Mouse (Mus musculus): ENCODE measurements around the gene Clec2l. TPM values are rescaled to one million over a fixed set of nuclear protein-coding genes. Genes with fewer than 3 reads are reported as not detected.

Gene Clec2l
- total RNA-seq (2022) = 10 to 100 TPM; 44.2 to 56.9 (median 49.1) TPM

DNA sequence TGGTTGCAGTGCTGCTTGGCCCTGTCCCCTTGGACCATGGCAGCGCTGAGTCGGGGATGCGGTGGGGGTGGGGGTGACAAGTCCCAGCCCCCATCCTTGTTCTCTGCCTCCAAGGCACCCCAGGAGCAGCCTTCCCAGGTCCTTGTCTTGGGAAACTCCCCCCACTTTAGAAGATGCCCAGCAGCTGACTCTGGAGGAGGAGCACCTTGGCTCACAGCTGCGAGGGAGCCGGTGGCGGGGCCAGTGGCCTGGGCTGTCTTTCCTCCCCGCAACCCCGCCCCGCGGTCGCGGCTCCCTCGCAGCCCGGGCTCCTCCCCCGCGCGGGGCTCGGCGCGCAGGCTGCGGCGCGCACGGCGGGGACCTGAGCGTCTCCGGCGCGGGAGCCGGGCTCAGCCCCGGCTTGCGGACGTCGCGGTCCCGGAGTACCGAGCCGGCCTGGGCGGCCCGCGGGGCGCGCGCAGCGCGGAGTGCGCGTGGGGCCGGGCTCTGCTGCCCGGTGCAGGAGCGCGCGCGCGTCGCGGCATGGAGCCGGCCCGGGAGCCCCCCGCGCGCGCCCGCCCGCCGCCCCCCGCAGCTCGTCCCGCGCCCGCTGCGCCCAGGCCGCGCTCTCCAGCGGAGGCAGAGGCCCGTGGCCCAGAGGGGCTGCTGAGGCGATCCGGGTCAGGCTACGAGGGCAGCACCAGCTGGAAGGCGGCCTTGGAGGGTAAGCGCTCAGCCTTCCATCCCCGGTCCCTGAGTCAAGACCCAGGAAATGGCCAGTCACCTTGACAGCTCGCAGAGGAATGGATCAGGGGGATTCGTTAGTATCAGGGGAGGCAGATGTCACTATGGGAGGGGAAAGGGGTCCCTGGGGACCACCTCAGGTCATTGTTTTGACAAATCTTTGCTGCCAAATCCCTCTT lies at the start of gene Clec2l:
Gene Clec2l (plus strand): TSS at position 356 of the 902 bp plus-strand sequence.
- peak in 1 of 2 experiments; percentile 29 for DNase-seq (ENCODE audit: low spot score in 2 of 2)

DNA sequence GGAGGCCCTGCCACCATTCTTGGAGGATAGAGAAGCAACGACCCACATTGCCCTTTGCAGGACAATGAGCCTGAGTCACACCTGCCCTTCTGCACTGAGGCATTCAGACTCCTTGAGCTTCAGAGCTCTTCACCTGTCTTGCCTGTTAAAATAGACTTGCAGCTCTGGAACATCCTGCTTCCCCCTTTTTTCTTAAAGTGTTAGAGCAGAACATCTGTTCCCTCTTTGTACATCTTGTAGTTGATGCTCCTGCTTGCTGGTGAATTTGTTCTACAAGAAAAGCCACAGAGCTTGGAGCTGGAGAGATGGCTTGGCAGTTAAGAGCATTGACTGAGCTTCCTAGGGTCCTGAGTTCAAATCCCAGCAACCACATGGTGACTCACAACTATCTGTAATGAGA lies 40.5 kb upstream of the Clec2l start:
- peak in 1 of 2 experiments; percentile 3 for DNase-seq (ENCODE audit: low spot score in 2 of 2)

DNA sequence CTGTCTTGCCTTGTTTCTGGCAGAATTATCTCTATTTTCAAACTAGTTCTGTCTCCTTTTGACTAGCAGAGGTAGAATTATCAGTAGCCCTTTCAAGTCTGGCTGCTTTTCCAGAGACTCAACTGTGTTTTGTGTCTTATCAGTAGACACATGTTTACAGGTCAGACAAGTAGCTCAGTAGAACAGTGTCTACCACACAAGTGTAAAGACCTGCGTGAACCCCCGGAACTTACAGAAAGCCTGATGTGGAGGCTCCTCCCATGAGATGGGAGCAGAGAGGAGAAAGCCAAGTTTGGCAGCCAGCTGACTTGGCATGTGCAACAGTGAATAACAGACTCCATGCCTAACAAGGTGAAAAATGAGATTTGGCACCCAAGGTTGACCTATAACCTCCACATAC lies 39.4 kb upstream of the Clec2l start:
- DNase-seq (ENCODE audit: low spot score in 2 of 2) = no peak

DNA sequence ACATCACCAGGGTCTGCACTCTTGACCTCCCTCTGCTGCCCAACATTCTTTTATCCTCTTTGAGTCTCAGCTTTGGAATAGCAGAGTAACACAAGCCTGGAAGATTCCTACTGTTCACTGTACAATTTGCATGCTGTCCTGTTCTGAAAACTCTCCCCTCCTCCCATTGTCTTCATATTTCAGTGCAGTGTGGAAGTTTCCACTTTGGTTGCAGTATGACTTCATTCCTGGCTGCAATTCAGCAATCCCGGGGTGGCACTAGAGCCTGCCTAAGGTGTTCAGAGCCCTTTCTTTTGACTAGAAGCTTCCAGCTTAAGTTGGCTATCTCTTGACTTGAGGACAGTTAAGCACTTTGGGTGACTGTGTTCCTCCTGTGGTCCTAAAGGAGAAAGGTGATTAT lies 38.4 kb upstream of the Clec2l start:
- DNase-seq (ENCODE audit: low spot score in 2 of 2) = no peak

DNA sequence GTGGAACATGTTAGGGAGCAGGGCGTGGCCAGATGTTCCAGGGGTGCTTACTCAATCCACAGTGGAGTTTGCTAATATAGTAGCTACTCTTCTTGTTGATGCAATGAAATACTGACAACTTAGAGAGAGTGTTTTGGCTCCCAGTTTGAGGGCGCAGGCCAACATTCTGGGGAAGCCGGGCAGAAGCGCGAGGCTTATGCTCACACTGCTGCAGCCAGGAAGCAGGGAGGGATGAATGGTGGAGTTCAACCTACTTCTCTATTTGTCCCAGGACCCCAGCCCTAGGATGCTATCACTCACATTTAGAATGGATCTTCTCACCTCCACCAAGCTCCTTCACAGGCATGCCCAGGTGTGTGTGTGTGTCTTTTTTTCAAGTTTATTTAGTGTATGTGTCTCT lies 36.8 kb upstream of the Clec2l start:
- DNase-seq (ENCODE audit: low spot score in 2 of 2) = peak in 1 of 2 experiments; percentile 0

DNA sequence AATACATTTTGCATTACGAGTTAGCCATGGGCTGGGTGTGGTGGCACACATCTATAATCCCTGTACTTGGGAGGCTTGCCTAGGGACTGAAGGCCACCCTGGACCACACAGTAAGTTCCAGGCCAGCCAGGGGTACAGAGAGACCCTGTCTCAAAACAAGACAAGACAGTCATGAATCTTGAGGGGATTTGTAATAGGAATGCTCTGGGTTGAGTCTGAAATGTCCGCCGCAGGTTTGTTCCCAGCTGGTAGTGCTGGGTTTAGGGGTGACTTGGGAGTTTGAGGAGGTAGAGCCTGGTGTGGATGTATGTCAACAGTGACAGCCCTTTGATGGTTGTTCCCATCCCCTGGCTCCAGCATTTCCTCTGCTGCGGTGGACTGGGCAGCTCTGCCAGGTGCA lies 35.8 kb upstream of the Clec2l start:
- DNase-seq (ENCODE audit: low spot score in 2 of 2) = no peak

DNA sequence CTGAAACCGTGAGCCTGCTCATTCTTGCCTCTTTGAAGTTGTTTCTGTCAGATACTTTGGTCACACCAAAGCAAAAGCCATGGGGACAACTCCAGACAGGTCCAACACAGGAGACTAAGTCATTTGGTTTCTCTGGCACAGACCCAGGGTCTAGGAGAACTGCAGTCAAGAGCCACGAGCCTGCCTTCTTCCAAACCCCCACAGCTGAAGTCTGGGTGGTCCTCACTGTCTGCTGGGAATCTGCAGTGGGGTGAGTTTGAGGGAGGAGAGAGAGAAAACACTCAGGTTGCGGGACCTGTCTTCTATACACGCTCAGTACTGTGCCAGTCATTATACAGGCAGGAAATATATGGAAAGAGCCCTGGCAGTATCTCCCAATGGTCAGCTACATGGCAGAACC lies 35.4 kb upstream of the Clec2l start:
- no peak for DNase-seq (ENCODE audit: low spot score in 2 of 2)

DNA sequence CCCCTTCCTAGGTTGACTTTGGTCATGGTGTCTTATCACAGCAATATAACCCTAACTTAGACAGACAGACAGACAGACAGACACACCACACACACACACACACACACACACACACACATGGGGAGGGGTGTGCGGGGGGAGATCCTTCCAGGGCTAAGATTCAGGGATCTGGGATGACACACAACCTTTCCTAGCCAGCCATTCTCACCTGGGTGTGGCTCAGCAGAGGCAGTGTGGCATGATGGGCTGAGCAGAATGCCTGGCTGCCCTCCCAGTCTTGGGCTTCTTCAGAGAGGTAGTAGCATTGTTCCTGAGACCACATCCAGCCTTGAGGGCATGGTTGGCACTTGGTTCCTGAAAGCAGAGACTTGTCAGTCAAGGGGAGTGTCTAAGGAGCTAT lies 33.3 kb upstream of the Clec2l start:
- no peak for DNase-seq (ENCODE audit: low spot score in 2 of 2)

DNA sequence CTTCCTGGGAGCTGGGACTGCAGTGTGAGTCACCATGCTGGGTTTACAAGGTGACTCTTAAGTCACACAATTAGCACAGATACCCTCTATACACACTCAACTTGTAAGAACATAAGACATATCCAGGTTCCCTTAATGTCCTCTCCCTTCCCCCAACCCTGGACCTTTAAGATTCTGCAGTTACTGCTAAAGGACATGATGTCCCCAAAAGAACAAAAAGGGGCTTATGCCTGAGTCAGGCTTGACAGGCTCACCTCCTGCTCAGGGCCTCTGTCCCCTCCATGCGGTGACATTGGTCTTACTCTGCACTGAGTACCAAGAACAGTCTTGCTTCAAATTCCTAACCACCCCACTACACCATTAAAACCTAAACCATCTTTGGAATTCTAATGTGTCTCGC lies 30.0 kb upstream of the Clec2l start:
- DNase-seq (ENCODE audit: low spot score in 2 of 2) = no peak

DNA sequence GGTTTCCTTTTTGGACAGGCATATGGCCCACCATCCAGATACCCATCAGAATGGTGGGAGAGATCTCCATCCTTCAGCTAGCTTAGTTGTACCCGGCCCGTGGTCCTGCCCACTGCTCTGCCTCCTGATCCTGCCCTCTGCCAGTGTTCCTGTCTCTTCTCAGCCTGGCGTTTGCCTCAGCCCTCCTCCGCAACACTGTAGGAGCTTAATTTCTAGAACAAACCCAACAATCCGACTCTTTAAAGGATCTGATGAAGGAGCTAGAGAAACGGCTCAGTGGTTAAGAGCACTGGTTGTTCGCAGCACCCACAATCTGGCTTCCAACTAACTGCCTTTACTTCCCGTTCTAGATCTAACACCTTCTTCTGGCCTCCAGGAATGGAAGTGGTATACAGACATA lies 28.4 kb upstream of the Clec2l start:
- no peak for DNase-seq (ENCODE audit: low spot score in 2 of 2)

DNA sequence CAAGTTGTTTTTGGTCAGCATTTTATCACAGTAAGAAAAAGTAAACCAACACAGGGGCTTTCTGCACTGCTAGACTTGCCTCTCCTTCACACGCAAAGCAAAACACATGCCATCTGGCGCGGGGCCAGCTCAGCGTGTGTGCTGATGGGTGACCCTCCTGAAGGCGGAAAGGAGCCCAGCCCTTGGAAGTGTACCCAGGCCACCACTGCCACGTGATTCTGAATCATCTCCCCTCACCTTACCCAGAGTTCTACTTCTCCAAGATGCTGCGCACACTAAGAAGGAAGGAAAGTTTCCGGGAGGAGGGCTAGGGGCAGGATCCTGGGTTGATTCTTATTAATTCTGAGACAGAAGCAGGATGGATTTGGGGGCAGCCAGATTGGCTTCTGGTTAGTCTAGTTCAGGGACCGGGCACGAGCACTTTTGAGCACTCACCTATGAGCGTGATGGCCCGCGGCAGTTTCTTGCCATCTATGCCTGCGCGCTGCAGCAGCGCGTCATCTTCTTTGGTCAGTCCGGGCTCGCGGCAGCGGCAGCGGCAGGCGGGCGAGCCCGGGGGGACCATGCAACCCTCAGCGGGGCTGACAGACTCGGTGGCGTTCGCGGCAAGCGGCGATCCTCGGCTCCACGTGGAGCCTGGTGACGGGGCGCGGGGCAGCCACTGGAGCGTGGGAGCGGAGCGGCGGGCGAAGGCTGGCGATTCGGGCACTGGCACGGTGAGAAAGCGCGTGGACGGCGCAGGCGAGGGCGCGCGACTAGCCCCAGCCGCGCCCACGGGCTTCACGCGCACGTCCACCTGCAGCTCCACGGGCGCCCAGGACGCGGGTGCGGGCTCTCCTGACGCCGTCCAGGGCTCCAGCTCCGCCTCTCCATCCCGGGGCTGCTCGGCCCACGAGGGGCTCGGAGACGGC lies 26.7 kb upstream of the Clec2l start:
- no peak for DNase-seq (ENCODE audit: low spot score in 2 of 2)

DNA sequence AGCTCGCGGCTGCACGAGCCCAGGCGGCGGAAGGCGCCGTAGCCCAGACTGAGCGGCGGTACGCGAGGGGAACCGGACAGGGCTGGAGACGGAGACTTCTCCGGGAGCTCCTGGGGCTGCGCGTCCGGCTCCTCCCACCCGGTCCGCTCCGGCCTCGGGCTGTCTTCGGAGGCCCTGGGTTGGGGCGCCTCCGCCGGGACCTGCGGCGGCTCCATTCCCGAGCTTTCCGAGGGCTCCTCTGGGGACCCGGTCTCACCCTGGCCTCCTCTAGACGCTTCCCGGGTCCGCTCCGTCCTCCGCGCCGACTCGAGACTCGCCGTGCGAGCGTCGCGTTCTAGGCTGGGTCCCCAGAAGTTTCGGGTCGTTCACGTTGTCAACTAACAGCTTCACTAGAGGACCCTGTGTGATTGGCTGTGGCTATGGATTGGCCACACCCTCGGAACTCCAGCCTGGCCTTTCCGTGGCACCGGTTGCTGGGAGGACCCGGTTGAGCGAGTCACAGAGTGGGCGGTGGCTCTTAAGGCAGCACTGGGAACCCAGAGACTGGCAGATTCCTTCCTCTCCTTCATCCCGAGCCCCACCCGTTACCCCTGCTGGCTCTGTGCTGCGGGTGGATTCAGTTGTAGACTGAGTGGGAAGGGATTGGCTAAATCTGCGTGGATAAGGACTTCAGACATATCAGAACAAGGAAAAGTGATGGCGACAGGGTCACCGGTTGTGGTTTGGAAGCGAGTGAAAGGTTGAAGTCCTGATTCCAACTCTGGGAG lies 25.8 kb upstream of the Clec2l start, which contains the start of gene Klrg2:
Gene Klrg2 (minus strand): TSS at position 391 of the 767 bp plus-strand sequence.
- DNase-seq (ENCODE audit: low spot score in 2 of 2) = no peak

DNA sequence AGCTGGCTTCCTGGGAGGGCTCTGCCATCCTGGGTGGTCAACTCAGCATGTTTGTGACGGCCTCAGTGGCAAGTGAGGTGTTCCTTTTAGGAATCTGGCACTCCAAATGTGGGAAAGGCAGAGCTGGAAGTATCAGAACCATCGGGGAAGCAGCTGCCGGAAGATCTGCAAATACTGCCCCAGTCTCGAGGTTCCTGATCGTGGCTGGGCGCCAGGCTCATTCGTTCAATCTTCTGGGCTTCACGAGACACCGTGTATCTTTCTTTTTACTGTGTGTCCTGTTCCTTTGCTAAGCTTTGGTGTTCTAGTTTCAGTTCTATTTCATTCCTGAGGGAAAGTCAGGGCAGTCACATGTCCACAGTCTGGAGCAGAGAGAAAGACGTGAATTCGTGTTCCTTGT lies 22.5 kb upstream of the Clec2l start:
- DNase-seq (ENCODE audit: low spot score in 2 of 2) = no peak

DNA sequence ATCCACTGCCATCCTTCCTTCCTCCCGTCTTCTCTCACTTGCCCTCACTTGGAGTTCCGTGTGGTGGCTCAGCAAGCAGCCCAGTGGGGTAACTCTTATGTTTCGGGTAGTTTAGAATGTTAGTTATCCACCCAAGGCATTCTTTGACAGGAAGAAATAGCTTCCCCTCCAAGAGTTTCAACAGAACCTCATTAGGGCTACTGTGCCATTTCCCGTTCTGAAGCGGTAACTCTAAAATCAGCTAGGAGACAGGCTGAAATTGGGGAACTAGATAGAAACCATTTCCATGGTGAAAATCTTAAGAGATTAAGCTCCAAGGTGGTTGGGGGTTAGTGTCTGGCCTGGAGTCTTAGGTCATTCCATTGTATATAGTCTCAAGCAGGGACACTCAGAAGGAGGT lies 21.6 kb upstream of the Clec2l start:
- no peak for DNase-seq (ENCODE audit: low spot score in 2 of 2)

DNA sequence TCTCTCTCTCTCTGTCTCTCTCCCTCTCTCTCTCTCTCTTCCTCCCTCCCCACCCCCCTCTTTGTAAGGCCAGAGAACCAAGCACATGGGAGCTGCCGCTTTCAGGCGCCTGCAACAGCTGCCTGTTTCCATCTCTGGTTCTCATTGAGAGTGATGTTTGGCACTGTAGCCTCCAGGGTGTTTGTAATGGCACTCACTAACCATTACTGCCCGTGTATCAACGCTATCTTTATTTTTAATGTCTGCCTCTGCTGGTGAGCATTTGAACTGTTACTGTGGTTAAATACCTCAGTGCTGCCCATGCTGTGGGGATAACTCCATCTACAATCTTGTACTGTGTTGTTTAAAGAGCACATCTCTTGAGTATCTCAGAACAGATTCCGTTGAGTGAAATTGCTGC lies 21.2 kb upstream of the Clec2l start:
- DNase-seq (ENCODE audit: low spot score in 2 of 2) = no peak

DNA sequence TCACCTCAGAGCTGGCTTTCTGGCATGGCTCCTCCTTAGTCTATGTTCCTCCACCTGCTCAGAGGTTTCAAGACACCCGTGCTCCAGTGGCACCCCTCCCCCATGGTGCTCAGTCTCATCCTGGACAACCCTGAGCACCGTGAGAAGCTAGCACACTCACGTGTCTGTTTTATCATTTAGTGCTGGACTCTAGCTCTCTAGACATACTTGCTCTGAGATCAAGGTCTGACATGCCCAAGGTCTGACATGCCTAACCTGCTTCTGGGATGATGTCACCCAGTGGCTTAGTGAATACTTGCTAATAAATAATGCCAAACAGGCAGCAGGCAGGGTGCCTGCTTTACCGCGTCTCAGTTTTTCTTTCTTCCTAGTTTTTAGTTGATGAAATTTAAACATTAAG lies 20.3 kb upstream of the Clec2l start:
- DNase-seq (ENCODE audit: low spot score in 2 of 2) = no peak

DNA sequence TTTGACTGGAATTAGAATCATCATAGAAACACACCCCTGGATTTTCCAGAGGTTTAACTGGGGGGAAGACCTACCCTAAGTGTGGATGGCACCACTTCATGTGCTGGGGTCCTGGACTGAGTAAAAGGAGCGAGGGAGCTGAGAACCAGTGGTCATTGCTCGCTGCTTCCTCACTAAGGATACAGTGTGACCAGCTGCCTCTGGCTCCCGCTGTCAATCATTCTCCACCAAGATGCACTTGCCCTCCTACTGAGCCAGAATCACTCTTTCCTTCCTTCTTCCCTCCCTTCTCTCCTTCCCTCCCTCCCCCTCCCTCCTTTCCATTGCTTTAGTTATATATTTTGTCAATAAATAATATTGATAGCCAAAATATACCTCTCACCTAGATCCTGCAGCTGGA lies 19.8 kb upstream of the Clec2l start:
- DNase-seq (ENCODE audit: low spot score in 2 of 2) = no peak

DNA sequence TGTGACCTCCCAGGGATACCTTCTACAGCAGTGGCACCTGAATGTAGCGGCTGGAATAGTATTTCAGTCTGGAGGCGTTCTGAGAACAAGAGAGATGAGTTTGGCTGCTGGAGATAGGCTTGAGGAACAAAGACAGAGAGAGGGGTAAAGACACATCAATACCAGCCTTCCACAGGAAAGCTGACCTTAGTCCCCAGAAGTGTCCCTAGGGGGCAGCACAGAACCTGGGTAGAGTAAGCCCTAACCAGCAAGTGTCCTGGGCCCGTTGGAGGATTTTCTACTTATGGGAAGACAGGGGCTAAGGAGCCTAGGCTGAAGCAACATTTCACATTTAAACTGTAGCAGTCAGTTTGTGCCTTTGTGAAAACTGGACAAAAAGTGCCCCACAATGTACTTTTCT lies 13.3 kb upstream of the Clec2l start:
- DNase-seq (ENCODE audit: low spot score in 2 of 2) = no peak

DNA sequence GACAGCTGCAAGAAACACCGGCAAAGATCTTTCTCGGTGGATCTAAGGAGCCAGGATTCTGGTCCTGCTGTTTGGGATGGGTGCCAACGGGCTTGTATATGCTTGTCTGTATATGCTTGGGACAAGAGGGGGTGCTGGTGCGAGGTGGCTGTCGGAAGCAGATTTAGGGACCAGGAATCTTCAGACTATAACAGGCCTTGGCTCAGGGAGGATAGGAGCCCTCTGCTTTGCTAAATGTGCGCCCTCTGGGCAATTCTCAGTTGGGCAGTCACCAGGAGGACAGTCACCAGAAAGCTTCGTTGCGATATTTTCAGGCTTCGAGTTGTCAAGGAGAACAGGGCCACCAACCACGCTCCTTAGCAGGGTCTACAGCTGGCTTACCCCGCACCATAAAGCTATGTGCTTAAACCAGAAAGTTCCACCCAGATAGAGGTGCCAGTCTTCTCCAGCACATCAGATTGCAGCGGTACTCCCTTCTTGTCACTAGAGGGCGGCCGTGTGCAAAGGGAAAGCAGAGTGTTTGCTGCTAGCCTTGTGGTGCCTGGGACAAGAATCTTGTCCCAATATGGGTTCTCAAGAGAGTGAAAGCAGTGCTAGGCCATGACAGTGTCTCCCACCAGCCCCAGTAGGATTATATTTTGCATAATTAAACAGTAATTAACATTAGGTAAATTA lies 12.5 kb upstream of the Clec2l start:
- peak; percentile 54 to 69 for DNase-seq (ENCODE audit: low spot score in 2 of 2)

DNA sequence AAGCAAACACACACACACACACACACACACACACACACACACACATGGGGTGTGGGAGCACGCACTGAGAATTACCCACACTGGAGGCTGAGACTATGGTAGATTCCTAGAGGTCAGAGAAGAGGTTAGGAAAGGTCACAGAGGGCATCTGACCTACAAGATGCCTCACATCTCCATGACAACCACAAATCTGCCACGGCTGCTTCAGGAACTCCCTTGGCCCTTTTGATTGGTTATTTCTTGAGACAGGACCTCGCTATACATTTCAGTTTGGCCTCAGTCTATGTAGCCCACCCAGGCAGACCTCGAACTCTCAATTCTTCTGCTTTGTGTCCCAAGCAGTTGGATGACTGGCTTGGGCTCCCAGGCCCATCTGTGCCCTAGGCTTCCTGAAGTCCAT lies 1.2 kb upstream of the Clec2l start:
- no peak for DNase-seq (ENCODE audit: low spot score in 2 of 2)

DNA sequence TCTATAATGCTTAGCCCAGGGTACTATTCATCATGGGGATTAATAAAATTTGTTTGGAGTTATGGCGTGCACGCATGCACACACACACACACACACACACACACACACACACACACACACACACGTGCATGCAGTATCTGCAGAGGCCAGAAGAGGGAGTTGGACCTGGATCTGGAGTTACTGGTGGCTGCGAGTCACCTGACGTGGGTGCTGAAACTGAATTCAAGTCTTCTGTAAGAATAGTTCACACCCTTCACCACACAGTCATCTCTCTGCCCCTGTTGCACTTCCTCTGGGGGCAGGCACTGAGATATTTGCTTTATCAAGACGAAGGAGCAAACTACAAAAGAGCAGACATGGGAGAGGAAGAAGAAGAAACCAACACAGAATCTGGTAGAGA lies 6.7 kb downstream of the Clec2l start:
- DNase-seq (ENCODE audit: low spot score in 2 of 2) = no peak

All from layer of hippocampus, adult 8-10 months (tissue).